Mouse (Mus musculus): ENCODE results near the gene Gm17545.
"Not testable (repeated sequence)": the region's sequence is repeated elsewhere in the genome, so short reads cannot be mapped to it uniquely, and the experiment has no call there.

Gm17545 gene

DNA sequence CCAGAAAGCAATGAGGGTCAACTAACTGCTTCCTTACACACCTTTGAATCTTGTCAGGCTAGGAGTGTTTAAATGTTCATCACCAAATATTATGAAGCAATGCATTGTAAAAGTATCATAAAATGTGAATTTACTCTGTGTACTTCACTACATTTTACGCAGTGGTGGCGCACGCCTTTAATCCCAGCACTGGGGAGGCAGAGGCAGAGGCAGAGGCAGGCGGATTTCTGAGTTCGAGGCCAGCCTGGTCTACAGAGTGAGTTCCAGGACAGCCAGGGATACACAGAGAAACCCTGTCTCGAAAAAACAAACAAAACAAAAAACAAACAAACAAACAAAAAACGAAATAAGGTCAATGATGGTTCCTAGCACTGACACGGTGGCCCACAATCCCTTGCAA, at the start of gene Gm17545:
Gene Gm17545 (plus strand): TSS at position 301 of the 400 bp plus-strand sequence.
- CTCF ChIA-PET, result not testable (repeated sequence)
- POLR2A ChIA-PET, result interaction anchor here in 2 of 4 experiments (0.5 to 1.2 kb wide), 3 partner anchors 14 to 355 kb away, joined by 4 read pairs; no protein-coding TSS in a partner anchor

DNA sequence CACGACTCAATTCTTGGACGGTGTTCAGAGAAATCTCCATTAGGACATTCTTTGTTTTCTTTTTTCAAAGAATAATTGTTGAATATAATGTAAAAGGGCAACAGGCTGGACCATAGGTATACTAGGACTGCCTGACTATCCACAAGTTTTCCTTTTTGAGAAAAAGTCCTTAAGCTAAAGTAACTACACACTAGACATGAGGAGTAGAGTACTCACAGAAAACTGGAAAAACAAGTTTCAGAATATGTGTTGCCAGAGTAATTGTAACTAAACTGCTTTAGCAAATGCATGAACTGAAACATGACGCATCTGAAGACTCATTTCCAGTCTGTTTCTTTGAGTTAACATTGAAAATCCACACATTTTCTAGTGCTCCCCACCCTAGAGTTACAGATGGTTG, 48.7 kb upstream of the Gm17545 start:
- ChIA-PET CTCF (no interaction called here), POLR2A (interaction anchor here in 2 of 4 experiments (1.2 to 2.9 kb wide), 2 partner anchors 16 to 17 kb away, joined by 3 to 10 read pairs; partner anchors contain the start of gene Anln (in 1 of the 2))

DNA sequence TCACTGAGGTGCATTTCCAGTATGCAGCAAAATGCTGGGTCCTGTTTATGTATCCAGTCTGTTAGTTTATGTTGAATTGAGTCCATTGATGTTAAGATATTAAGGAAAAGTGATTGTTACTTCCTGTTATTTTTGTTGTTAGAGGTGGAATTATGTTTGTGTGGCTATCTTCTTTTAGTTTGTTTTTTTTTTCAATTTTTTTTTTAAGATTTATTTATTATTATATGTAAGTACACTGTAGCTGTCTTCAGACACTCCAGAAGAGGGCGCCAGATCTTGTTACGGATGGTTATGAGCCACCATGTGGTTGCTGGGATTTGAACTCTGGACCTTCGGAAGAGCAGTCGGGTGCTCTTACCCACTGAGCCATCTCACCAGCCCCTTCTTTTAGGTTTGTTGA, 46.5 kb upstream of the Gm17545 start:
- ChIA-PET CTCF (interaction anchor here in 3 of 4 experiments (0.6 to 4.3 kb wide), 11 partner anchors 10 to 341 kb away, joined by 3 to 19 read pairs (median 4); partner anchors contain the start of gene Pigyl (in 1 of the 3)), POLR2A (interaction anchor here in 2 of 4 experiments (0.7 to 6.1 kb wide), 4 partner anchors 18 to 148 kb away, joined by 3 to 54 read pairs (median 7); partner anchors contain the start of genes Anln (in 2 of the 2) and Zfp599 (in 1 of the 2))

DNA sequence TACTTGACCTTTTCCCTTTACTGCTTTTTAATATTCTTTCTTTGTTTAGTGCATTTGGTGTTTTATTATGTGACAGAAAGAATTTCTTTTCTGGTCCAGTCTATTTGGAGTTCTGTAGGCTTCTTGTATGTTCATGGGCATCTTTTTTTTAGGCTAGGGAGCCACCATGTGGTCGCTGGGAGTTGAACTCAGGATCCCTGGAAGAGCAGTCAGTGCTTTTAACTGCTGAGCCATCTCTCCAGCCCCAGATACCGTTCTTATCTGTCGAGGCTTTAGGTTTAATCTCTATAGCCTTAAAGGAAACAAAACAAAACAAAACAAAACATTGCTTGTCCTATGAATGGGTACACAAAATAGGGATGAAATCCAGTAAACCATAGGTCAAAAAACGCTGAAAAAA, 45.7 kb upstream of the Gm17545 start:
- POLR2A ChIA-PET, result interaction anchor here in 3 of 4 experiments (0.7 to 6.1 kb wide), 7 partner anchors 9 to 81 kb away, joined by 3 to 54 read pairs (median 5); partner anchors contain the start of gene Anln (in 3 of the 3)

GRCm38 (mm10) chr9:22409501-22409900, 44.6 kb upstream of the Gm17545 start:
- ChIA-PET POLR2A (interaction anchor here in 3 of 4 experiments (0.7 to 6.1 kb wide), 12 partner anchors 11 to 253 kb away, joined by 3 to 54 read pairs (median 5); partner anchors contain the start of genes Anln (in 3 of the 3) and Pigyl (in 1 of the 3)), CTCF (interaction anchor here (0.6 to 4.3 kb wide), 19 partner anchors 12 to 755 kb away, joined by 3 to 19 read pairs (median 3); partner anchors contain the start of genes Pigyl (in 1 of the 4) and Rp9 (in 1 of the 4))

More for the DNA sequence above, 45.7 kb upstream of the Gm17545 start:
- CTCF ChIA-PET, result interaction anchor here (0.6 to 4.3 kb wide), 20 partner anchors 11 to 396 kb away, joined by 3 to 19 read pairs (median 4); partner anchors contain the start of genes Pigyl (in 1 of the 4) and Zfp599 (in 1 of the 4)

GRCm38 (mm10) chr9:22411002-22411857, 42.9 kb upstream of the Gm17545 start, which contains the start of gene 9530077C05Rik:
Gene 9530077C05Rik (plus strand): TSS chr9:22411513.
- CTCF ChIA-PET, result interaction anchor here (0.5 to 4.3 kb wide), 49 partner anchors 9 to 1860 kb away, joined by 3 to 19 read pairs (median 4); partner anchors contain the start of genes Anln (in 3 of the 4), Bbs9 (in 1 of the 4), Ccdc159 (in 1 of the 4) and Pigyl (in 1 of the 4)
- POLR2A ChIA-PET, result interaction anchor here in 3 of 4 experiments (0.5 to 6.1 kb wide), 65 partner anchors 9 to 1057 kb away, joined by 3 to 54 read pairs (median 4); partner anchors contain the start of genes Anln (in 3 of the 3), Zfp599 (in 3 of the 3), Bbs9 (in 2 of the 3) and Ccdc159 (in 1 of the 3)

DNA sequence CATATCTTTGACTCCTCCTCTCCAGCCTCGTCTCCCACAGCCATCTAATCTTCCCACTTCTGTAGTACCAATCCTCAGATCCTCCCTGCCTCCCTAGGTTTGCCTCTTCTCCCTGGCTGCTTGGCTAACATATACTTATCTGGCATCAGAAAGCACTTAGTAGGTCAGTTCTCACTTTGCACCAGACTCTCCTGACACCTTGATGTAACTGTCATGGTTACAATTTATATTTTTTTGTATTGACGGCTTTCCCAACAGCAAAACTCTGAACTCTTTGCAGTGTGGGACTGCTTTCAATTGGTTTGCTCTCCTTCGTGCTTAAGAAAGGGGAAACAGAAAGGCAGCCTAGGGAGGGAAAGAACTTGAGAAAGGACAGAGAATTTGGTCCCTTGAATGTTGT, 37.9 kb upstream of the Gm17545 start:
- POLR2A ChIA-PET, result interaction anchor here in 1 of 4 experiments (1.5 kb wide), 1 partner anchor 70 kb away, joined by 3 read pairs; no protein-coding TSS in a partner anchor
- CTCF ChIA-PET, result no interaction called here

DNA sequence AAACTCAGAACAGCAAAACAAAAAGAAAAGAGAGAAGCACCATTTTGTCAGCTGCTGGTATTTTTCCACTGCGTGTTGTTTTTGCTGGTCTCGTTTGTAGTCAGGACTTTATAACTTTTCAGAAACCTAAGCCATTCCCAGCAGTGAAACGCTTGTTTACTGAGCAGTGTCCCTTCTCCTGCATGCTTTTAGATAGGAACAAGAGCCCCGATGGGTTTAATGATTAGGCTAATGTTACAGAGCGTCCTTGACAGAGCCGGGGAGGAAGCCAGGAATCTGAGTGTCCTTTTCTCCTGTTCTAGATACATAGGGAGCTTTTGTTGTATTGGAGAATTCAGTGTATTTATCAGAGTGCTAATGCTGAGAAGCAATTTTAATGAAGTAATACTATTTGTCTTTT, 36.5 kb upstream of the Gm17545 start:
- POLR2A ChIA-PET, result interaction anchor here in 1 of 4 experiments (0.7 to 1.5 kb wide), 2 partner anchors 69 to 157 kb away, joined by 3 read pairs; no protein-coding TSS in a partner anchor
- CTCF ChIA-PET, result no interaction called here

GRCm38 (mm10) chr9:22419877-22420276, 34.2 kb upstream of the Gm17545 start:
- ChIA-PET POLR2A (interaction anchor here in 1 of 4 experiments (1.0 kb wide), 1 partner anchor 10 kb away, joined by 4 read pairs; no protein-coding TSS in a partner anchor), CTCF (no interaction called here)

DNA sequence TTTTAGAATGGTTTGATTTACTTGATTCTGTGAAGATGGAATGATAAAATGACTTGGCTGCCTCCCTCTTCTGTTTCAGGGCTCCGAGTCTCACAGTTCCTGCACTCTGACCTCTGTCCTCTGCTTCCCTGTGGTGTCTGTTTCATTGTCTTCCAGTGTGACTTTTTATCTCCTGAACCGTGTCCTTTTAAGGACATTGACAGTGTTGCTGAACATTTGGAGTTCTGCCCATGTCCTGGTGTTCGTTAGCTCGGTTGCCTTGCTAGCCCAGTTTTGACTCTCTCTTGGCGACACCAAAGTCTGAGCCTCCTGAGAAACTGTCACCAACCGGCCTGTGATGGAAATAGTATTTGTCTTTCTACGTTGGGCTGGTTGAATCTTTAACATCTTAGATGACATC, 33.6 kb upstream of the Gm17545 start:
- POLR2A ChIA-PET, result interaction anchor here in 2 of 4 experiments (1.0 to 1.1 kb wide), 2 partner anchors 9 to 10 kb away, joined by 3 to 4 read pairs; no protein-coding TSS in a partner anchor
- CTCF ChIA-PET, result no interaction called here

- ChIA-PET CTCF (interaction anchor here in 1 of 4 experiments (2.0 kb wide), 1 partner anchor 11 kb away, joined by 5 read pairs; the partner anchor contains the start of gene 9530077C05Rik), POLR2A (no interaction called here)
Measured at GRCm38 (mm10) chr9:22422559-22422958, 31.5 kb upstream of the Gm17545 start.

DNA sequence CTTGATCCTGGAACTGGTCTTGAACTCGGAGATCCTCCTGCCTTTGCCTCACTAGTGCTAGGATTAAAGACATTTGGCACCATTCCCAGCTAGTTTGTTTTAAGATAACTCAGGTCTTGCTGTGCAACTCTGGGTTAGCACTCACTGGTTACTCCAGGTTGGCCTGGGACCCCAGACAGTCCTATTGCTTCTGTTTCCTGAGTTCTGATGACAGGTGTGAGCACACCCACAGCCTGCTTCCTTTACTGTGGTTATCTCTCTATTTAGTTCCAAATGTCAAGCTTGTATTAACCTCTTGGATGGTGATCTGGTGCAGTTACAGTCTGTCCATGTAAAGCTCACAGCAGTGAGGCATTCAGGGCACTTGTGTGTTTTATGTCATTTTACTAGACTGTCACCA, 30.6 kb upstream of the Gm17545 start:
- ChIA-PET POLR2A (interaction anchor here in 2 of 4 experiments (0.7 to 3.5 kb wide), 4 partner anchors 12 to 151 kb away, joined by 3 to 14 read pairs (median 8); partner anchors contain the start of gene 9530077C05Rik (in 2 of the 2)), CTCF (interaction anchor here in 3 of 4 experiments (1.5 to 2.6 kb wide), 3 partner anchors 12 kb away, joined by 5 to 10 read pairs (median 6); partner anchors contain the start of gene 9530077C05Rik (in 3 of the 3))

DNA sequence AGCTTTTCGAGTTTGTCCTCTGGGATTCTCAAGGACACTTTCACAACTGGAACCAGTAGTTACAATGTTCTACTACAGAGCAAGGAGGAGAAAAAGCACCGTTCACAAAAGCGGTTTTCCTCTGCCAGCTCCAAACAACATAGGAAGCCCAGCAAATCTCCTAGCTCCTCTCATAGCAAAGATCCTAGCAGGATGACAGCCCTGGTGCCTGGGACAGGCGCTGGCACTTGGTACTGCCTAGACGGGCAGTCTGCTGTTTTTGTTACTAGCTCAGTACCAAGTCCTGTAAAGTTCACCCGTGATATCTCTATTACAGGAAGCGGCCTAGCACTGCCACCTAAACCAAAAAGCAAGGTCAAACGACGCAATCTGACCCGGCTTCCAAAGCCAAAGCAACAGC, 29.9 kb upstream of the Gm17545 start:
- ChIA-PET POLR2A (interaction anchor here in 2 of 4 experiments (0.7 to 3.5 kb wide), 5 partner anchors 13 to 151 kb away, joined by 3 to 14 read pairs (median 7); partner anchors contain the start of gene 9530077C05Rik (in 2 of the 2)), CTCF (interaction anchor here in 3 of 4 experiments (1.5 to 2.6 kb wide), 3 partner anchors 13 kb away, joined by 5 to 10 read pairs (median 6); partner anchors contain the start of gene 9530077C05Rik (in 3 of the 3))

- ChIA-PET CTCF (interaction anchor here (0.6 to 2.6 kb wide), 5 partner anchors 13 to 299 kb away, joined by 3 to 10 read pairs (median 5); partner anchors contain the start of gene 9530077C05Rik (in 3 of the 4)), POLR2A (interaction anchor here in 3 of 4 experiments (0.6 to 3.5 kb wide), 6 partner anchors 13 to 230 kb away, joined by 4 to 14 read pairs (median 7); partner anchors contain the start of gene 9530077C05Rik (in 2 of the 3))
Measured at GRCm38 (mm10) chr9:22424719-22425118, 29.4 kb upstream of the Gm17545 start.

- ChIA-PET CTCF (interaction anchor here in 2 of 4 experiments (0.7 to 1.3 kb wide), 3 partner anchors 17 to 263 kb away, joined by 3 to 6 read pairs (median 5); partner anchors contain the start of gene 9530077C05Rik (in 1 of the 2)), POLR2A (interaction anchor here in 1 of 4 experiments (1.1 kb wide), 1 partner anchor 16 kb away, joined by 4 read pairs; the partner anchor contains the start of gene 9530077C05Rik)
Measured at GRCm38 (mm10) chr9:22428028-22428665, 25.9 kb upstream of the Gm17545 start.

- POLR2A ChIA-PET, result interaction anchor here in 1 of 4 experiments (1.1 kb wide), 1 partner anchor 17 kb away, joined by 4 read pairs; the partner anchor contains the start of gene 9530077C05Rik
- CTCF ChIA-PET, result interaction anchor here in 2 of 4 experiments (1.1 to 1.3 kb wide), 2 partner anchors 17 to 21 kb away, joined by 3 to 5 read pairs; partner anchors contain the start of gene 9530077C05Rik (in 1 of the 2)
Measured at GRCm38 (mm10) chr9:22428666-22429410, 25.3 kb upstream of the Gm17545 start.

Measured in embryonic stem cell, embryonic (primary cell).